Mouse (Mus musculus): ENCODE results near the gene Abcc12. TPM values are rescaled to one million over a fixed set of nuclear protein-coding genes. Genes with fewer than 3 reads are reported as not detected.
A peak's percentile ranks its signal among the peaks of the same experiment; 100 is the strongest.

Gene Abcc12
- total RNA-seq, 2 experiments from 2014 or later: not detected

DNA sequence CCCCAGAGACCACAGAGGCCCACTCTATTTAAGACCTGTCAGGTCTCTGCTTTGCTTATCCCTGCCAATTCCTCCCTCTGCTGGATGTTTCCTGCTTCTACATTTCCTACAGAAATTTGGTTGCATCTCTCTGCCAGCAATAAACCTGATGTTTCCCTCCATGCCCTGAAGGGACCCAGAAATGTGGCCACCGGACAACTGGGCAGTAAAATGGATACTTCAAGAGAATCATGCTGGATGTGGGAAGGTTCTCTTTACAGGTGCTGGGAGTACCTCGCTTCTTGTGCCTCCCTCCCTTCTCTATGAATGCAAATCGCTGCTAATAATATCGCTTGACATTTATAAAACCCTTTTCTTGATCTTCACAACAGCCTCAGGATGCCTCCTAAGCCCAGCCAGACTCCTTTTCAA, 1.4 kb upstream of the Abcc12 start:
- no peak for DNase-seq (ENCODE audit: low spot score in 2 of 2)

- DNase-seq (ENCODE audit: low spot score in 2 of 2): no peak
Observed at GRCm38 (mm10) chr8:86578693-86579092, 1.8 kb downstream of the Abcc12 start.

DNA sequence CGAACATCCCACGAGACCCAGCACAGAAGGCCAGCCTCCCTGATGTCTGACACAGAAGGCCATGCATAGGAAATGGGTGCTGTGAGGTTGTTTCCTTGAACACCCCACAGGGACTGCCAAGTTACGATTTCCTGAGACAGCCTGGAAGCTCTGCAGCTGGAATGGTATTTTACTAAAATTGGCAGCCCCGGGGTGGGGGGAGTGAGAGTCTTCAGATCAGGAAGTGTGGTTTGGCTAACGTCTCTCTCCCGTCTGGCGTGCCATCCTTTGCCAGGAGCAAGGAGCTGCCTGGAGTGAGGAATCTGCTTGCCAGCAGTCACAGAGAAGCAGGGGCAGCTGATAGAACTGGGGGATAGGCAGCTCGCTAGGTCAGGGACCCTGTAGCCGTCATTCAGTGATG, 2.4 kb downstream of the Abcc12 start:
- no peak for DNase-seq (ENCODE audit: low spot score in 2 of 2)

- no peak for DNase-seq (ENCODE audit: low spot score in 2 of 2)
Observed at GRCm38 (mm10) chr8:86577547-86577946, 2.9 kb downstream of the Abcc12 start.

- no peak for DNase-seq (ENCODE audit: low spot score in 2 of 2)
Observed at GRCm38 (mm10) chr8:86563674-86564073, 16.8 kb downstream of the Abcc12 start.

DNA sequence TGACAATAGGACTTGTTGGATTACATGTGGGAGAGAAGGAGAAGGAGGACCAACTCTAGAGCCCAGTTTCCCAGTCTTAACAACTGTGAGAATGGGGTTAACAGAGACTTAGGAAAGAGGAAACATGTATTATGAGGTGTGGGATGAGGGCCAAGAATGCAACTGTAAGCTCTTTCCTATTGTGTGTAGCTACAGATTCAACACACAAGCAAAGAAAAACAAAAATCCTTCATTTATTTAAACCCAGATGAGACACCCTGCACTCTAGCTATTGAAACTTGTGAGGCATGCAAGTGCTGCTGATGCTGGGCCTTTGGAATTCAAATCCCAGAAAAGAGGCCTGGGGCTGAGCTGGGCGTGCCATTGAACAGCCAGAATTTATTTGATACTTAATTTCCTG, 18.7 kb downstream of the Abcc12 start:
- DNase-seq (ENCODE audit: low spot score in 2 of 2): no peak

DNA sequence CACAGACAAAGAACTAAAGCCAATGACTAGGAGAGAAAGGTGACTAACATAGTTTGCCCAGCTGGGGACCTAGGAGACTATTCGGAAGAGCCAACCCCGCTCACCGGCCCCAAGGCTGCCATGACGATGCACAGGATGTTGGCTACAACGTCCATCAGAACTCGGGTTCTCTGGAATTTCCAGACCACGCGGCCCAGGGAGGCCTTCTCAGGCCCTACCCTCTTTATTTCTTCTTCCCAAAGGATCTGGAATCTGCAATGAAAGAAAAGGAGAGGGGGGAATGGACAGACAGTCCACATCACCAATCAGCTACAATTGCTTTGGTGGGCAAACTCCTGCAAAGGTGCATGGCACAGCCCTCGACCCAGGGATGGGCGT, 19.8 kb downstream of the Abcc12 start:
- no peak for DNase-seq (ENCODE audit: low spot score in 2 of 2)

DNA sequence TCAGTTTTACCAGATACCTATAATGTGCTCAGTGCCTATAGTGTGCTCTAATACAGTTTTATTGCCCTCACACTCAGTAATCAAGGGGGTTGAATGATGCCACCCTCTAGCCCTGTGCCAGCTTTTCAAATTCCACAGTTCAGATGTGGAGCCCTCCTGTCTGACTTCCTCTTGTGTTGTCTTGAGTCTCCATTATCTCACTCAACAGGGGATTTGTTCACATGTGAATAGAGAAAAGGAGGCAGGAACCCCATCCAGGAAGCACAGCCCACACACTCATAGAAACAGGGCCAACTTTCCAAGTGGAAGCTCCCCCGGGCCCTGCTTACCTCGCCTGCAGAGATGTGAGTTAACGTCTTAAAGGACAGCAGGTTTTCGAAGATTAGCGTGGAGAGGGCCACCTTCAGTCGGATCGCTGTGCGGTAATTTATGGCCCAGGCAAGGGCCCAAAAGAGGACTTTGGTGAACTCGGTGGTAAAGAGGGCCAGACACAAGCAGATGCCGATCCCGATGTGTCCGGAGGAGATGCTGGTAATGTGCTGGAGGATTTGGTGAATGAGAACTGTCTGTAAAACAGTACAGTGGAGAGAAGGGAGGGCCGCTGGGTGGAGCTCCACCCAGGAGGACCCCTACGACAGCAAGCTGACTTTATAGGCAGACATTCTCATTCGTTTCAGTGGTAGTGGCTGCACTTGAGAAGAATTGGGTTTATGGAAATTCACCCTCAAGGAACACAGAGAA, 20.4 kb downstream of the Abcc12 start:
- no peak for DNase-seq (ENCODE audit: low spot score in 2 of 2)

- no peak for DNase-seq (ENCODE audit: low spot score in 2 of 2)
Observed at GRCm38 (mm10) chr8:86557186-86558045, 23.1 kb downstream of the Abcc12 start.

GRCm38 (mm10) chr8:86555564-86555963, 24.9 kb downstream of the Abcc12 start:
- DNase-seq (ENCODE audit: low spot score in 2 of 2): no peak

DNA sequence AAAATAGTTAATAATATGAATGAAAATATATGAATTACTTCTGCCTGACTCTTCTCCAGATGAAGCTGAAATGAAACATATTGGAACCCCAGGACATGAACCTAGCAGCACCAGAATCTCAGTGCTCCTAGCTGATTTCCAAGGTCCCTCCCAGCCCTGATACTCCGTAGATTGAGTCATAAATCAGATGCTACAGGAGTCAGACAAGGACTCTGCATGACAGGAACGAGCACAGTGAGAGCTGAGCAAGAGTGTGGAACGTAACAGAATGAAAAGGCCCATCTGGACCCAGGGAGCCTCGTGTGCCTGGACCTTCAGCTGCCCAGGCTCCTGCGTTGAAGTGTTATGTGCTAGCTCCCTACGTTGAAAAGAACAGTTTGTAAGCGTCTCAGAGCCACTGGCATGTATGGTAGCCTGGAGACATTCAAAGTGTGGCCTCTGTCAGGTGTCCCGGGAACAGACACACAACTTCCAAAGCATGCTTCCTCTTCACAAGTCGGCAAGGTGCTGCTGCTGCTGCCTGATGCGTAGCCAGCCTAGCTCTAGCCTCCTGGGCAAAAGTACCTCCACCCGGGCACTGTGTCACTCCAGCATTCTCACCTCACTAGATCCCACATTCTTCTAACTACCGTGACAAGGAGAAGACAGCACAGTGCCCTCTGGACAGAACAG, 26.1 kb downstream of the Abcc12 start:
- no peak for DNase-seq (ENCODE audit: low spot score in 2 of 2)

DNA sequence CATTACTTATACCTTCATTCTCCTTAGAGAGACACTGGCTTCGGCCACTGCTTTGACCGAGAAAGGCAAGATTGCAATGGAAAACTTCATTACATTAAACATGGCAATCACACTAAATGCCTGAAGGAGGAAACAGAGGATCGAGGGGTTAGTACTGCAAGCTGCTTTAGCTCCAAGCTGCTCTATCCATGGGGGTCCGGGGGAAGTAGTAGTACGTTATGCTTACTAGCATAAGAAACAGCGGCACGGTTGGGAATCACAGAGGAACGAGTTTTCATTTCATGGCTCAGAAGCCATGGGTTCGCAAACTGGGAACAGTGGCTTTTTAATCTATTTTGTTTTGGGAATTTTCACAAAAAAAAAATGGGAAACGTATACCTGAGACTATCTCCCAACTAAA, 30.0 kb downstream of the Abcc12 start:
- DNase-seq (ENCODE audit: low spot score in 2 of 2): no peak

GRCm38 (mm10) chr8:86546001-86546400, 34.5 kb downstream of the Abcc12 start:
- DNase-seq (ENCODE audit: low spot score in 2 of 2): no peak

GRCm38 (mm10) chr8:86540906-86541305, 39.6 kb downstream of the Abcc12 start:
- DNase-seq (ENCODE audit: low spot score in 2 of 2): no peak

GRCm38 (mm10) chr8:86540376-86540775, 40.1 kb downstream of the Abcc12 start:
- no peak for DNase-seq (ENCODE audit: low spot score in 2 of 2)

DNA sequence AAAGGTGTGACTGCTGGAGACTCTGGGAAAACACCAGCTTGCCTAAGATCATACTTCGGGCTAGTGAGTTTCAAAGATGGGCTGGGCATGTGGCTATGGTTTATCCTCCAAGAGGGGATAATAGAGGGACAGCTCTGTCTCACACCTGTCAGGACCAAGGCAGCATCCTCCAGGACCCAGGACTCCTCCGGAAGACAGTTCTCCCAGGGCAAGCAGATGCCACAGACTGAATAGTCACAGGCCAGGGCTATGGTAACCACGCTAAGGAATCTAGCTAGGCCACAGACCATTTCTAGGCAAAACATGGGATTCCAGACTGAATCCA, 43.9 kb downstream of the Abcc12 start:
- no peak for DNase-seq (ENCODE audit: low spot score in 2 of 2)

- DNase-seq (ENCODE audit: low spot score in 2 of 2): peak; percentile 49 to 54
Observed at GRCm38 (mm10) chr8:86535791-86536662, 44.5 kb downstream of the Abcc12 start.

DNA sequence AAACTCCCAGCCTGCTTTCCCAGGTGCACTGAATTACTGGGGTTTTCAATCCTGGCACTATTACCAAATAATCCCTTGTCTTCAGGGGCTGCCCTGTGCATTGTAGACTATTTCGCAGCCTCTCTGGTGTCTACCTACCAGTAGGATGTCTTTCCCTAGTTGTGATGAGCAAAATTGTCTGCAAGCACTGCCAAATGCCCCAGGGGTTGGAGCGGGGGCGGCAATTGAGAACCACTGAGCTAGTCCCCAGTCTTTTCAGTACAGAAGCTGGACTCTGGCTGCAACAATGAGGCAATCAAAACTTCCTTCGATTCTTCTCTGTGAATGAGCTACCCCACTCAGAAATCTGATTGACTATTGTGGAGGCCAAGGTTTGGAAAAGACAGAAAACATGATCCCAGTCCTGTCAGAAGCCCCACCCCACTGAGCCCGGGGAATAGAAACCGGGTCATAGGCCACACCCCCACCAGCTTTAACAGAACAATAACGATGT, 45.4 kb downstream of the Abcc12 start:
- DNase-seq (ENCODE audit: low spot score in 2 of 2): no peak

- DNase-seq (ENCODE audit: low spot score in 2 of 2): no peak
Observed at GRCm38 (mm10) chr8:86529714-86530113, 50.8 kb downstream of the Abcc12 start.

DNA sequence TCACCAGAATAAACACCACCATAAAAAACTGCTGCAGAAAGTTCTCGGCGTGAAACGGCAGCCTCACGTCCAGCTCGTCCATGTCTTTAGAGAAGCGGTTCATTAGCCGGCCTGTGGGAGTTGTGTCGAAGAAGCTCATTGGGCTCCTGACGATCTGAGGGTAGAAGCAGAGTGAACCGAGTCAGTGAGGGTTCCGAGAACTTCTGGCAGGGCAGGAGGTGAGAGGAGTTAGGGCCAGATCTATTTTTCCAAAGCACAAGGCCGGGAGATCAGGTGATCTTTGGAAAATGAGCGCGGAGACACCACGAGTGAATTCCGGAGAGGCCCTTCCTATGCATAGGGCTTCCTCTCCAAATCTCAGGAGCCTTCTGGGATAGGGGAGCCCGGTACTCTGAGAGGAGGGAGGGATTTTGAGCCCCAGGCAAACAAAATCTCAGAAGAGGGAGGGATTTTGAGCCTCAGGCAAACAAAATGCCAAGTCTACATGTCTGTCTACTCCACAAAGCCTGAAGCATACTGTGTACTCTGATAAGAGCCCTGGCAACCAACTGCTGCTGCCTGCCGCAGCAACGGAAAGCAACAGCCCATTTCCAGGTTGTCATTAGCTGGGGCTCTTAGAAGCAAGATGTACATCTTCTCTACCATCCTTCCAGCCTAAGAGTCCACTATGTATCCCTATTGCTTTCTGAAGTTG, 53.0 kb downstream of the Abcc12 start:
- DNase-seq (ENCODE audit: low spot score in 2 of 2): no peak
